Mouse (Mus musculus) myocyte (in vitro differentiated cells): ENCODE data around the gene Setd3. TPM values are rescaled to one million over a fixed set of nuclear protein-coding genes. Genes with fewer than 3 reads are reported as not detected.
A peak's percentile ranks its signal among the peaks of the same experiment; 100 is the strongest.

ENCODE experiments used
- H3K27me3 ChIP-seq: one replicate; pipeline ENCODE4 v1.6.1; 2011; ENCODE audit not compliant: control insufficient read depth, insufficient read depth, insufficient read length
- H3K36me3 ChIP-seq: one replicate; pipeline ENCODE4 v1.6.1; 2011; ENCODE audit not compliant: control insufficient read depth, insufficient read depth
- H3K4me2 ChIP-seq: one replicate; pipeline ENCODE4 v1.6.1; 2011; ENCODE audit warnings: low read depth, control low read depth
- H3K4me3 ChIP-seq: one replicate; pipeline ENCODE4 v1.5.1; 2011; ENCODE audit warnings: mild to moderate bottlenecking, control low read depth, moderate library complexity
- H3K79me2 ChIP-seq: one replicate; pipeline ENCODE4 v1.6.1; 2011; ENCODE audit not compliant: control insufficient read depth, insufficient read depth
- H3ac ChIP-seq: one replicate; pipeline ENCODE4 v1.6.1; 2011; ENCODE audit not compliant: control insufficient read depth, insufficient read length
- CEBPB ChIP-seq: IDR thresholded peaks from 2 replicates; pipeline ENCODE4 v1.6.1; 2011; ENCODE audit warnings: mild to moderate bottlenecking, moderate library complexity; ENCODE audit not compliant: poor library complexity, insufficient read depth, severe bottlenecking
- E2F4 ChIP-seq: IDR thresholded peaks from one replicate; pipeline ENCODE4 v1.6.1; 2011; ENCODE audit warnings: mild to moderate bottlenecking, control low read depth, moderate library complexity; ENCODE audit not compliant: insufficient read depth
- MAX ChIP-seq: IDR thresholded peaks from one replicate; pipeline ENCODE4 v1.6.1; 2011; ENCODE audit warnings: low read depth, mild to moderate bottlenecking, control low read depth
- MYOD1 ChIP-seq, 3 experiments: IDR thresholded peaks; one replicate each; pipeline ENCODE4 v1.6.1; 2011; ENCODE audit warnings: control low read depth in 2 of 3, low read depth in 2 of 3, mild to moderate bottlenecking in 2 of 3, moderate library complexity in 1 of 3; ENCODE audit not compliant: insufficient read length in 2 of 3, control insufficient read depth in 1 of 3
- MYOG ChIP-seq, 3 experiments: IDR thresholded peaks; one replicate each; pipeline ENCODE4 v1.6.1; 2011; ENCODE audit warnings: control low read depth in 2 of 3, low read depth in 2 of 3, mild to moderate bottlenecking in 2 of 3; ENCODE audit not compliant: insufficient read length in 2 of 3, control insufficient read depth in 1 of 3, insufficient read depth in 1 of 3
- POLR2A ChIP-seq: IDR thresholded peaks from one replicate; pipeline ENCODE4 v1.6.1; 2011; ENCODE audit warnings: low read depth, mild to moderate bottlenecking, control low read depth, moderate library complexity; ENCODE audit not compliant: insufficient read length
- POLR2AphosphoS2 ChIP-seq: IDR thresholded peaks from one replicate; pipeline ENCODE4 v1.6.1; 2011; ENCODE audit warnings: low read depth, control low read depth; ENCODE audit not compliant: insufficient read length
- REST ChIP-seq: IDR thresholded peaks from one replicate; pipeline ENCODE4 v1.6.1; 2011; ENCODE audit warnings: mild to moderate bottlenecking, control low read depth, moderate library complexity; ENCODE audit not compliant: insufficient read depth, insufficient read length
- SRF ChIP-seq: IDR thresholded peaks from one replicate; pipeline ENCODE4 v1.6.1; 2011; ENCODE audit warnings: low read depth; ENCODE audit not compliant: control insufficient read depth, insufficient read length
- TCF12 ChIP-seq: IDR thresholded peaks from one replicate; pipeline ENCODE4 v1.6.1; 2011; ENCODE audit warnings: mild to moderate bottlenecking, control low read depth; ENCODE audit not compliant: poor library complexity, insufficient read depth, severe bottlenecking
- TCF3 ChIP-seq: IDR thresholded peaks from one replicate; pipeline ENCODE4 v1.6.1; 2011; ENCODE audit warnings: low read depth, control low read depth; ENCODE audit not compliant: insufficient read length
- USF1 ChIP-seq: IDR thresholded peaks from one replicate; pipeline ENCODE4 v1.6.1; 2011; ENCODE audit warnings: low read depth, mild to moderate bottlenecking, control low read depth, moderate library complexity
- polyA plus RNA-seq: library from polyadenylated mRNA; unstranded; fragments of >200 nt; fragmentation: generic; extraction: Trizol; gene quantifications from one replicate; pipeline ENCODE4 v1.2.1, GENCODE M21; 2012; ENCODE audit warnings: missing spikeins

Setd3 gene
- polyA plus RNA-seq, 1 experiment: 54.0 TPM

GRCm38 (mm10) chr12:108219163-108219562 lies 40.0 kb upstream of the Setd3 start:
- Histone ChIP-seq H3K4me3 (no peak overlapping the region), H3K79me2 (no peaks in the 10 kb centered on the region), H3K36me3 (no peaks in the 10 kb centered on the region), H3K4me2 (no peak overlapping the region), H3ac (no peak overlapping the region), H3K27me3 (no peaks in the 10 kb centered on the region)
- no peak for TF ChIP-seq SRF
- TF ChIP-seq POLR2A: no peak
- TF ChIP-seq MYOG (IDR thresholded peaks at IDR 0.05; ENCODE audit: control insufficient read depth in 1 of 3, insufficient read depth in 1 of 3, insufficient read length in 2 of 3, low read depth in 2 of 3): peak in 1 of 3 experiments; percentile 6
- no peak for TF ChIP-seq REST

- Histone ChIP-seq H3K4me3 (no peak overlapping the region), H3K36me3 (no peaks in the 10 kb centered on the region), H3K27me3 (no peaks in the 10 kb centered on the region), H3K79me2 (no peaks in the 10 kb centered on the region), H3ac (no peak overlapping the region), H3K4me2 (no peak overlapping the region)
- TF ChIP-seq MYOD1 (IDR thresholded peaks at IDR 0.05; ENCODE audit: control insufficient read depth in 1 of 3, insufficient read length in 2 of 3, low read depth in 2 of 3): no peak
- TF ChIP-seq TCF12: no peak
- TF ChIP-seq CEBPB: no peak
- no peak for TF ChIP-seq POLR2A
- no peak for TF ChIP-seq REST
- no peak for TF ChIP-seq USF1
- no peak for TF ChIP-seq MAX
- TF ChIP-seq MYOG (IDR thresholded peaks at IDR 0.05; ENCODE audit: control insufficient read depth in 1 of 3, insufficient read depth in 1 of 3, insufficient read length in 2 of 3, low read depth in 2 of 3): no peak
- TF ChIP-seq E2F4: no peak
- no peak for TF ChIP-seq SRF
- TF ChIP-seq POLR2AphosphoS2: no peak
- no peak for TF ChIP-seq TCF3
Measured at GRCm38 (mm10) chr12:108217572-108217971, 38.5 kb upstream of the Setd3 start.

GRCm38 (mm10) chr12:108216611-108217370 lies 37.7 kb upstream of the Setd3 start:
- Histone ChIP-seq H3K27me3 (no peaks in the 10 kb centered on the region), H3K4me2 (no peak overlapping the region), H3ac (no peak overlapping the region), H3K79me2 (no peaks in the 10 kb centered on the region), H3K36me3 (no peaks in the 10 kb centered on the region), H3K4me3 (no peak overlapping the region)
- TF ChIP-seq TCF12 (no peak), MYOG (IDR thresholded peaks at IDR 0.05; ENCODE audit: control insufficient read depth in 1 of 3, insufficient read depth in 1 of 3, insufficient read length in 2 of 3, low read depth in 2 of 3) (no peak), SRF (no peak), TCF3 (no peak)

DNA sequence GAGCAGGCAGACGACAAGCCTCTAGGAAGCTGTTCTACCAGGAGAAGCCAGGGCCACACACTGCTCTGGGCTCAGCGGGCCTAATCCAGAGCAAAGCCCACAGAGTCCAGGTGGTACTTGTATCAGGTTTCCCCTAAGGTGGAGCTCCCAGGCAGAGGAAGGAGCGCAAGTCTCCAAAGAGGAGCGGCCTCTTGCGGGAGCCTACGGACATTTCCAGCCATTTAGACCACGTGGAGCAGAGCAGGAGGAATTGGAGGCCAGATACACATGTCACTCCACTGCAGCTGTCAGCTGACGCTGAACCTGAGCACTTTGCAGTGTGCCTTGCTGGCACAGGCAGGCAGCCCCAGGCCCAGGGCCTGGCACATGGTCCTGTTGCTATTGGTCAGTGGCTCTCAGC lies 36.0 kb upstream of the Setd3 start:
- Histone ChIP-seq H3K27me3 (no peaks in the 10 kb centered on the region), H3K4me3 (no peak overlapping the region), H3K4me2 (no peak overlapping the region), H3ac (no peak overlapping the region), H3K79me2 (no peaks in the 10 kb centered on the region), H3K36me3 (no peaks in the 10 kb centered on the region)
- TF ChIP-seq MYOG (IDR thresholded peaks at IDR 0.05; ENCODE audit: control insufficient read depth in 1 of 3, insufficient read depth in 1 of 3, insufficient read length in 2 of 3, low read depth in 2 of 3): peak in 2 of 3 experiments; percentile 72 to 79
- no peak for TF ChIP-seq TCF12
- no peak for TF ChIP-seq SRF
- no peak for TF ChIP-seq USF1
- TF ChIP-seq CEBPB: no peak
- TF ChIP-seq TCF3: peak; percentile 32
- peak in 2 of 3 experiments; percentile 82 to 85 for TF ChIP-seq MYOD1 (IDR thresholded peaks at IDR 0.05; ENCODE audit: control insufficient read depth in 1 of 3, insufficient read length in 2 of 3, low read depth in 2 of 3)
- TF ChIP-seq POLR2AphosphoS2: no peak

- H3ac ChIP-seq: no peak overlapping the region
- no peaks in the 10 kb centered on the region for H3K27me3 ChIP-seq
- no peak overlapping the region for H3K4me3 ChIP-seq
- TF ChIP-seq POLR2AphosphoS2: no peak
- TF ChIP-seq USF1: no peak
- TF ChIP-seq TCF12: no peak
- no peak for TF ChIP-seq SRF
- TF ChIP-seq E2F4: no peak
- no peak for TF ChIP-seq CEBPB
- TF ChIP-seq POLR2A: no peak
- no peak for TF ChIP-seq TCF3
- TF ChIP-seq MYOD1 (IDR thresholded peaks at IDR 0.05; ENCODE audit: control insufficient read depth in 1 of 3, insufficient read length in 2 of 3, low read depth in 2 of 3): no peak
- no peak for TF ChIP-seq REST
- no peak for TF ChIP-seq MYOG (IDR thresholded peaks at IDR 0.05; ENCODE audit: control insufficient read depth in 1 of 3, insufficient read depth in 1 of 3, insufficient read length in 2 of 3, low read depth in 2 of 3)
- no peak for TF ChIP-seq MAX
- no peak overlapping the region for H3K4me2 ChIP-seq
- H3K36me3 ChIP-seq: no peaks in the 10 kb centered on the region
- no peaks in the 10 kb centered on the region for H3K79me2 ChIP-seq
Measured at GRCm38 (mm10) chr12:108213090-108214041, 34.3 kb upstream of the Setd3 start.
